12 mouse cellular contexts compared by ENCODE assay signal in genomic region chr15:92621731-92622234, GRCm38 (mm10).
DNase-seq lines count a peak whose midpoint lies in the region; ATAC-seq lines count a peak whose summit lies in the region.
"Had no signal": no experiment of that assay in that cellular context is flagged by ENCODE, and none has a peak within 500 bp of the region (broad histone marks: within the 10 kb centered on the region; RNA-seq: fewer than 3 reads in every experiment).

No protein-coding gene starts in this region.

- no peaks in the 10 kb centered on the region for H3K36me3 ChIP-seq in embryonic facial prominence, embryonic 13.5 days
- no peaks in the 10 kb centered on the region for H3K36me3 ChIP-seq in embryonic facial prominence, embryonic 10.5 days (replicated peaks)
- H3K36me3 ChIP-seq in kidney, embryonic 14.5 days (ENCODE audit: control insufficient read depth, insufficient read depth, low read length), result no peaks in the 10 kb centered on the region
- H3K36me3 ChIP-seq: liver, embryonic 13.5 days had no signal

- no peak overlapping the region for H3K4me3 ChIP-seq in embryonic facial prominence, embryonic 13.5 days
- H3K4me3 ChIP-seq in embryonic facial prominence, embryonic 10.5 days, result no peak overlapping the region
- no peak overlapping the region for H3K4me3 ChIP-seq in kidney, embryonic 14.5 days (ENCODE audit: low read length)
- H3K4me3 ChIP-seq: liver, embryonic 13.5 days had no signal

- intact Hi-C loops in left cerebral cortex, postnatal 36 days (cut with DNase I), result no loop called here

- DNase-seq in embryonic facial prominence, embryonic 10.5 days (ENCODE audit: low spot score), result no peak
- peak; percentile 69 to 74 for DNase-seq in cerebellum, adult 18-20 months
- peak; percentile 19 to 34 for DNase-seq in frontal cortex, postnatal 25 days (ENCODE audit: low spot score in 2 of 2)
- DNase-seq in left cerebral cortex, postnatal 36 days (ENCODE audit: low spot score in 2 of 2), result peak; percentile 43 to 59
- DNase-seq in gastrocnemius, adult 18-20 months (ENCODE audit: low spot score), result no peak
- DNase-seq in embryo, embryonic 9.5 days (ENCODE audit: extremely low spot score), result no peak
- DNase-seq: heart, postnatal 14 days; liver, embryonic 13.5 days; thymus, adult 2 months had no signal

- H3K27me3 ChIP-seq in embryonic facial prominence, embryonic 13.5 days, result no peaks in the 10 kb centered on the region
- H3K27me3 ChIP-seq in embryonic facial prominence, embryonic 10.5 days (replicated peaks; ENCODE audit: low read depth, poor library complexity, severe bottlenecking), result no peaks in the 10 kb centered on the region
- no peaks in the 10 kb centered on the region for H3K27me3 ChIP-seq in kidney, embryonic 14.5 days (ENCODE audit: control insufficient read depth, insufficient read depth, low read length)
- H3K27me3 ChIP-seq: liver, embryonic 13.5 days; Patski had no signal

- H3K9ac ChIP-seq in embryonic facial prominence, embryonic 13.5 days, result no peak overlapping the region
- H3K9ac ChIP-seq in kidney, embryonic 14.5 days (ENCODE audit: low read depth, low read length), result no peak overlapping the region
- H3K9ac ChIP-seq: liver, embryonic 13.5 days had no signal

- ATAC-seq in embryonic facial prominence, embryonic 13.5 days (ENCODE audit: insufficient number of reproducible peaks, insufficient read depth, low FRiP score, low TSS enrichment, low read depth), result no peak
- no peak for ATAC-seq in kidney, embryonic 14.5 days (ENCODE audit: low FRiP score, low TSS enrichment)
- ATAC-seq: Patski had no signal

- H3K27ac ChIP-seq in embryonic facial prominence, embryonic 13.5 days, result peak overlapping the region; percentile 55
- H3K27ac ChIP-seq in embryonic facial prominence, embryonic 10.5 days (replicated peaks), result no peak overlapping the region
- H3K27ac ChIP-seq in kidney, embryonic 14.5 days (ENCODE audit: low read depth, low read length), result no peak overlapping the region
- H3K27ac ChIP-seq: liver, embryonic 13.5 days had no signal

- H3K4me1 ChIP-seq in embryonic facial prominence, embryonic 13.5 days, result peaks cover 5% of the 10 kb centered on the region; the same call in 1 of the 2 replicates
- H3K4me1 ChIP-seq in embryonic facial prominence, embryonic 10.5 days, result no peaks in the 10 kb centered on the region
- no peaks in the 10 kb centered on the region for H3K4me1 ChIP-seq in kidney, embryonic 14.5 days (ENCODE audit: control insufficient read depth, insufficient read depth, low read length)
- H3K4me1 ChIP-seq: liver, embryonic 13.5 days had no signal

- H3K9me3 ChIP-seq in embryonic facial prominence, embryonic 13.5 days, result no peaks in the 10 kb centered on the region
- H3K9me3 ChIP-seq in embryonic facial prominence, embryonic 10.5 days, result no peaks in the 10 kb centered on the region
- H3K9me3 ChIP-seq in kidney, embryonic 14.5 days (ENCODE audit: control insufficient read depth, low read length), result no peaks in the 10 kb centered on the region

- 64% methylated on average over 9 of the region's 9 CpGs for WGBS in embryonic facial prominence, embryonic 13.5 days
- WGBS in embryonic facial prominence, embryonic 10.5 days, result 92% methylated on average over 9 of the region's 9 CpGs
- 87% methylated on average over 9 of the region's 9 CpGs for WGBS in kidney, embryonic 14.5 days

- no peak overlapping the region for H3K4me2 ChIP-seq in embryonic facial prominence, embryonic 13.5 days
- no peak overlapping the region for H3K4me2 ChIP-seq in kidney, embryonic 14.5 days (replicated peaks; ENCODE audit: low read depth, low read length)
- H3K4me2 ChIP-seq: liver, embryonic 13.5 days had no signal

Comparison
In these comparisons a context has a peak if more than half of its experiments do, and no peak if none do; other contexts are left out.
1. DNase-seq: peak in cerebellum, adult 18-20 months (2 of 2), frontal cortex, postnatal 25 days (2 of 2) and left cerebral cortex, postnatal 36 days (2 of 2); none in embryonic facial prominence, embryonic 10.5 days (single experiment), gastrocnemius, adult 18-20 months (single experiment) and embryo, embryonic 9.5 days (single experiment).